Mouse (Mus musculus) thymus, adult 2 months (tissue): ENCODE measurements around the gene Dlst. TPM values are rescaled to one million over a fixed set of nuclear protein-coding genes. Genes with fewer than 3 reads are reported as not detected.

Experiments used
- DNase-seq: peaks from one replicate; pipeline ENCODE4 v3.0.0; 2021
- H3K27ac ChIP-seq: fragments of 200-500 bp; 2 replicates; pipeline ENCODE4 v1.5.1; 2012; ENCODE audit warnings: low read length, control low read depth; ENCODE audit not compliant: control insufficient read depth, insufficient read depth
- H3K27me3 ChIP-seq: fragments of 200-500 bp; 2 replicates; pipeline ENCODE4 v1.6.1; 2012; ENCODE audit warnings: mild to moderate bottlenecking, low read length, moderate library complexity, mixed read lengths; ENCODE audit not compliant: control insufficient read depth, insufficient read depth
- H3K36me3 ChIP-seq: fragments of 200-500 bp; 2 replicates; pipeline ENCODE4 v1.6.1; 2012; ENCODE audit warnings: mild to moderate bottlenecking, low read length, moderate library complexity; ENCODE audit not compliant: control insufficient read depth, insufficient read depth
- H3K4me1 ChIP-seq: fragments of 200-500 bp; replicated peaks from 2 replicates; pipeline ENCODE4 v1.6.1; 2012; ENCODE audit warnings: low read length; ENCODE audit not compliant: control insufficient read depth, insufficient read depth
- H3K4me3 ChIP-seq: fragments of 200-500 bp; 2 replicates; pipeline ENCODE4 v1.5.1; 2012; ENCODE audit warnings: mild to moderate bottlenecking, low read length, control low read depth, moderate library complexity; ENCODE audit not compliant: control insufficient read depth, insufficient read depth
- CTCF ChIP-seq: fragments of 200-500 bp; IDR thresholded peaks from 2 replicates; pipeline ENCODE4 v1.5.1; 2012; ENCODE audit warnings: mild to moderate bottlenecking, control low read depth, low read length, moderate library complexity, borderline replicate concordance; ENCODE audit not compliant: control insufficient read depth, poor library complexity, insufficient read depth; ENCODE audit errors: extremely low read depth
- POLR2A ChIP-seq: fragments of 200-500 bp; IDR thresholded peaks from 2 replicates; pipeline ENCODE4 v1.6.1; 2012; ENCODE audit warnings: mild to moderate bottlenecking, low read length, control low read depth, moderate library complexity; ENCODE audit not compliant: control insufficient read depth, poor library complexity, insufficient read depth; ENCODE audit errors: extremely low read depth
- WGBS: fragments of 180-500 bp; shearing (Covaris S2); methylation state at CpG from one replicate; pipeline ENCODE4 v1.1.7; 2018; 5-methylcytosine and 5-hydroxymethylcytosine counted together
- polyA plus RNA-seq: library from polyadenylated mRNA; depleted of rRNA; stranded (reverse); fragments of >200 nt; gene quantifications from 2 replicates; pipeline ENCODE4 v1.2.3, GENCODE M21; 2012

Gene Dlst
- polyA plus RNA-seq, 1 experiment: 135 TPM

- Histone ChIP-seq H3K36me3 (peaks cover 51% of the 10 kb centered on the region), H3K4me1 (peaks cover 21% of the 10 kb centered on the region), H3K27me3 (no peaks in the 10 kb centered on the region), H3K27ac (peak overlapping the region; percentile 23; the same call in 1 of the 2 replicates), H3K4me3 (no peak overlapping the region)
- peak; percentile 21 for DNase-seq
- WGBS: 31% methylated on average over 11 of the region's 11 CpGs
- no peak for TF ChIP-seq CTCF
- no peak for TF ChIP-seq POLR2A
Measured at GRCm38 (mm10) chr12:85123645-85124044, 13.0 kb downstream of the Dlst start.

- Histone ChIP-seq H3K36me3 (peaks cover 50% of the 10 kb centered on the region), H3K27me3 (no peaks in the 10 kb centered on the region), H3K4me1 (peaks cover 21% of the 10 kb centered on the region), H3K4me3 (no peak overlapping the region), H3K27ac (no peak overlapping the region)
- no peak for DNase-seq
- WGBS: 92% methylated on average over 5 of the region's 5 CpGs
- TF ChIP-seq POLR2A: no peak
- no peak for TF ChIP-seq CTCF
Measured at GRCm38 (mm10) chr12:85124751-85125150, 14.1 kb downstream of the Dlst start.

- Histone ChIP-seq H3K27me3 (no peaks in the 10 kb centered on the region), H3K4me3 (no peak overlapping the region), H3K27ac (no peak overlapping the region), H3K36me3 (peaks cover 72% of the 10 kb centered on the region), H3K4me1 (peaks cover 17% of the 10 kb centered on the region)
- DNase-seq: no peak
- no peak for TF ChIP-seq CTCF
- TF ChIP-seq POLR2A: no peak
- WGBS: 81% methylated on average over 8 of the region's 8 CpGs
Measured at GRCm38 (mm10) chr12:85126986-85127603, 16.5 kb downstream of the Dlst start.

- TF ChIP-seq CTCF (no peak), POLR2A (no peak)
- H3K4me3 ChIP-seq: no peak overlapping the region
- 96% methylated on average over 9 of the region's 9 CpGs for WGBS
- no peaks in the 10 kb centered on the region for H3K27me3 ChIP-seq
- no peaks in the 10 kb centered on the region for H3K4me1 ChIP-seq
- H3K27ac ChIP-seq: no peak overlapping the region
- DNase-seq: no peak
- H3K36me3 ChIP-seq: peaks cover 82% of the 10 kb centered on the region
Measured at GRCm38 (mm10) chr12:85129426-85129978, 18.9 kb downstream of the Dlst start.

GRCm38 (mm10) chr12:85131361-85131760, 20.7 kb downstream of the Dlst start:
- Histone ChIP-seq H3K4me3 (no peak overlapping the region), H3K27ac (no peak overlapping the region), H3K36me3 (peaks cover 71% of the 10 kb centered on the region), H3K27me3 (no peaks in the 10 kb centered on the region), H3K4me1 (no peaks in the 10 kb centered on the region)
- DNase-seq: no peak
- WGBS: 96% methylated on average over 6 of the region's 6 CpGs
- TF ChIP-seq CTCF (no peak), POLR2A (no peak)

GRCm38 (mm10) chr12:85134043-85134794, 23.6 kb downstream of the Dlst start:
- no peak for DNase-seq
- no peak overlapping the region for H3K4me3 ChIP-seq
- H3K27ac ChIP-seq: no peak overlapping the region
- peaks cover 49% of the 10 kb centered on the region for H3K36me3 ChIP-seq
- no peaks in the 10 kb centered on the region for H3K27me3 ChIP-seq
- WGBS: 86% methylated on average over 8 of the region's 8 CpGs
- no peak for TF ChIP-seq POLR2A
- H3K4me1 ChIP-seq: no peaks in the 10 kb centered on the region
